Mouse (Mus musculus) ovary, postnatal 14 days (tissue): ENCODE measurements around the gene Arhgap24.
A peak's percentile ranks its signal among the peaks of the same experiment; 100 is the strongest.
"Not testable (repeated sequence)": the region's sequence is repeated elsewhere in the genome, so short reads cannot be mapped to it uniquely, and the experiment has no call there.

ENCODE experiments used
- DNase-seq: peaks from one replicate; pipeline ENCODE4 v3.0.0; 2022; ENCODE audit warnings: low spot score

Gene Arhgap24

GRCm38 (mm10) chr5:102793536-102793935, 312.3 kb downstream of the Arhgap24 start:
- DNase-seq, result no peak

GRCm38 (mm10) chr5:102801469-102801868, 320.3 kb downstream of the Arhgap24 start:
- no peak for DNase-seq

- DNase-seq, result no peak
Observed at GRCm38 (mm10) chr5:102802833-102803232, 321.6 kb downstream of the Arhgap24 start.

DNA sequence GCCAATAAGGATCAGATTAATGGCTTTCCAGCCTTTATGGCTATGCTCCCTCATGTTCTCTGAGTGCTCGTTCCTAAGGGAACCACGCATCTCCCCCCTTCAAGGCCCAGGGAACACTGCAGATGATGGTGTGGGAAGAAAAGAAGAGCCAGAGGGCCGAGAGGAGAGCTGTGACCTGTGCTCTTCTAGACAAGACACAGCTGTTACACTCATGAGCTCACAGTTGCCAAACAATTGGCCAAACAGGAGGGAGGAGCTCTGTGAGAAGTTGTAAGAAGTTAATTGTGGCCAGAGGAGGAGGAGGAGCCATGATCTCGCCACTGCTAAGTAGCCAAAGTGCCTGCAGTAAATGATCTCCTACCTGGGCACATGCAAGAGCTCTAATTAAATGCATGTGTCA, 322.5 kb downstream of the Arhgap24 start:
- no peak for DNase-seq

GRCm38 (mm10) chr5:102807518-102807917, 326.3 kb downstream of the Arhgap24 start:
- no peak for DNase-seq

DNA sequence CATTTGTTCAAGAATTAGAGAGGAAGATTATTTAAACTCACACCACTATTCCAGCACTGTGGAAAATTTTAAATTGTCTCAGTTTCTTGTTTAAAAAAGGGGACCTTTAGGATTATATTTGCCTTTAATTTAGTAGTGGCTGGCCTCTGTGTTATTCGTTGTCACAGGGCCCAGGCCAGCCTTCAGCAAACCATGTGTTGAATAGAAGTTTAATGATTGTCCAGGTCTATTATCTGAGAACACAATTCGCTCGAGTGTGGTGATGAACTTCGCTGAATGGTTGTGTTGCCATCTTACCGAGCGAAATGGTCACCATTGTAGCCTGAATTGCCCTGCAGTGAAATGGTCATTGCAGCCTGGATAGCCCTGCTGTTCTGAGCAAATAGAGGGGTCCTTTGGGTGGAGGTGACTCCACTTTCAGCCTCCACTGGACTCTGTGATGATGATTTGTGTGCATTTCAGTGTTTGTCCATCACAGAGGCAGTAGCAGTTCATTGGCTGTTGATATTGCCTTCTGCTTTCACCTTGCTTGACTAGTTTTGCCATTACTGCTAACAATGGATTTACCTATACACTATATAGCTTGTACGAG, 329.3 kb downstream of the Arhgap24 start:
- DNase-seq, result no peak

- no peak for DNase-seq
Observed at GRCm38 (mm10) chr5:102813271-102813670, 332.1 kb downstream of the Arhgap24 start.

DNA sequence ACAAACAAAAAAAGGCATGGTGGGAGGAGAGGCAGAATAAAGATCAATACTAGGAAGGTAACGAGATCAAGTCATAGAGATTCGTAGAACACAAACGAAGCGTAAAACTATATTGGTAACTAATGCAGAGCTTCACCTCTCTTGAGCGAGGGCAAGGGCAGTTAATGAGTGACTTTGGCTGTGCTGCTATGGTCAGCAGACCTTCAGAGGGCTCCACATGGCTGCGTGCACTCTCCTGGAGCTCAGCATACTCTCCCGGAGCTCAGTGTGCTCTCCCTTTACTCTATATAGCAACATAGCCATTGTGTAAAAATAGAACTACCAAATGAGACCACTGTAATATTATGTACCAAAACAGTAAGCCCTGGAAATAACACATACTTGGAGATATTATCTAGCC, 336.4 kb downstream of the Arhgap24 start:
- no peak for DNase-seq

GRCm38 (mm10) chr5:102825538-102825937, 344.3 kb downstream of the Arhgap24 start:
- DNase-seq, result no peak

- no peak for DNase-seq
Observed at GRCm38 (mm10) chr5:102839071-102839470, 357.9 kb downstream of the Arhgap24 start.

- no peak for DNase-seq
Observed at GRCm38 (mm10) chr5:102843934-102844709, 362.9 kb downstream of the Arhgap24 start.

GRCm38 (mm10) chr5:102844731-102845598, 363.8 kb downstream of the Arhgap24 start:
- DNase-seq, result peak; percentile 71

- no peak for DNase-seq
Observed at GRCm38 (mm10) chr5:102845800-102846199, 364.6 kb downstream of the Arhgap24 start.

- no peak for DNase-seq
Observed at GRCm38 (mm10) chr5:102847859-102848258, 366.7 kb downstream of the Arhgap24 start.

GRCm38 (mm10) chr5:102851761-102852160, 370.6 kb downstream of the Arhgap24 start:
- no peak for DNase-seq

DNA sequence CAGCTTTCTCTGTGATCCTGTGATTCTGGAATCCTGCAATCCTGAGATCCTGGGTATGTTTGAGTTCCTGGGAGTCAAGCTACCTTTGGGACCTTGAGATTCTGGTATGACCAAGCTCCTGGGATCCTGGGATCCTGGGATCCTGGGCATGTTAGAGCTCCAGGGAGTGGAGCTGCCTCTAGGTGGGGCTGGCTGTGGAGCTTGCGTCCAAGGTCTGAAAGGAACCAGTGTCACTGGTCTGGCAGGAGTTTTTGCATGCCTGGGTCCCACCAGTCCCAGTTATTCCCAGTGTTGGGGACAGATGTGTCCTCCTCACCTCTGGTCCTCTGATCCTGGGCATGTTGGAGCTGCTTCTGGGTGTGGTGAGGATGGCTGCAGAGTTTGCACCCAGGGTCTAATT, 372.6 kb downstream of the Arhgap24 start:
- no peak for DNase-seq

DNA sequence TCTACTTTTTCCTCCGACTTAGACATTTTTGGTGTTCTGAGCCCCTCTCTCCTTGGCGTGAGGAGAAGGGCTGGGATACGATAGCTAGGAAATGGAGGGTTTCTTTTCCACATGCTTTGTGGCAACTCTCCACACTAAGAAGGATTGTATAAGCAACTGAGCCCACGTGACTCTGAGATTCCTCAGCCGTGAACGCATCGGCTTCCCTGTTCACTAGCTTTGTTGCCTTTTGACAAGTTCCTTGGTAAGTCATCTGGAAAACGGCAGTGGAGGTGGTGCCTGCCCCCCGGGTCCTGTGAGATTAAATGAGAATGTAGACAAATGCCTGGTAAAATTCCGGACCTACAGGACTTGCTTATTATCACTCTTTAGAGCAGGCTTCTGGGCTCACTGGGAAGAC, 374.6 kb downstream of the Arhgap24 start:
- no peak for DNase-seq

- no peak for DNase-seq
Observed at GRCm38 (mm10) chr5:102858047-102858446, 376.9 kb downstream of the Arhgap24 start.

- no peak for DNase-seq
Observed at GRCm38 (mm10) chr5:102859749-102860148, 378.6 kb downstream of the Arhgap24 start.

GRCm38 (mm10) chr5:102868196-102868595, 387.0 kb downstream of the Arhgap24 start:
- DNase-seq, result no peak

- DNase-seq, result not testable (repeated sequence)
Observed at GRCm38 (mm10) chr5:102872996-102873395, 391.8 kb downstream of the Arhgap24 start.

DNA sequence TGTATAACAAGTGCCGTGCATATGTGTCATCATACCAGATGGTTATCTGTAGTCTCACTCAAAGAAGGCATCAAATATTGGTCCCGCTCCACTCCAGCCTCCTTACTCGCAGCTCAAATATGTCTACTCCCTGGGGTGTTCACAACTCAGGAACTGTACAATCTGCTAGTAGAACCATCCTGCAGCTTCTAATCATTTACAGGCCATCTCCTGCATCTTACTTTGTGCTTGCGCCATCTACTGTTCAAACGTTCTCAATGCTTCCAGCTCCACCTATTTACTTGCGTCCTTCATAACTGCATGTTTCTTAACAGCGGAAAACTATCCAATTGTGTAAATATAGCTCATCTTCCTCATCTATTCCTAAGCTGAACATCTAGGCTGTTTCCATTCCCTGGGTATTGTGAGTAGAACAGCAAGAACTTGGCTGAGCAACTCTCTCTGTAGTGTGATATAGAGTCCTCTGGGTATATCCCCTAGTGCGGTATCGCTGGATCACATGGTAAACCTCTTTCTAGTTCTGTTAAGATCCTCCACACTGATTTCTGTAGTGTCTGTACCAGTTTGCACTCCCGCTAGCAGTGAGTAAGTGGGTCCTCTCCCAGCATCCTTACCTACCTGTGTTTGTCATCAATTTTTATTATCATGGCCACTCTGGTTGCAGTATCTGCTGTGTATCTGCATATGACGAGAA, 393.6 kb downstream of the Arhgap24 start:
- peak; percentile 42 for DNase-seq
